Mouse (Mus musculus) heart, postnatal 0 days (tissue): Measurements from ENCODE around the gene Parp1.

Experiments used
- CTCF ChIP-seq: IDR thresholded peaks from 2 replicates; pipeline ENCODE4 v1.5.1; 2016; ENCODE audit warnings: antibody characterized with exemption, control low read depth, low read depth
- EP300 ChIP-seq: IDR thresholded peaks from 2 replicates; pipeline ENCODE4 v1.6.1; 2016; ENCODE audit warnings: antibody characterized with exemption, low read depth

- TF ChIP-seq EP300 (no peak), CTCF (no peak)
These were observed 71.0 kb downstream of the Parp1 start for GRCm38 (mm10) chr1:180639416-180640401.
